Mouse (Mus musculus) brain, adult 2 months (tissue): ENCODE measurements at regions not wholly inside any gene's neighbourhood (a gene's known extent, or its start where the extent isn't known, plus 50 kb on each side); places are given as distances from the start of the nearest gene placed in this dataset.
A peak's percentile ranks its signal among the peaks of the same experiment; 100 is the strongest.
"Not testable (repeated sequence)": the region's sequence is repeated elsewhere in the genome, so short reads cannot be mapped to it uniquely, and the experiment has no call there.

Experiments used
- DNase-seq: peaks from one replicate; pipeline ENCODE4 v3.0.0; 2011; ENCODE audit warnings: low read depth, low spot score

DNA sequence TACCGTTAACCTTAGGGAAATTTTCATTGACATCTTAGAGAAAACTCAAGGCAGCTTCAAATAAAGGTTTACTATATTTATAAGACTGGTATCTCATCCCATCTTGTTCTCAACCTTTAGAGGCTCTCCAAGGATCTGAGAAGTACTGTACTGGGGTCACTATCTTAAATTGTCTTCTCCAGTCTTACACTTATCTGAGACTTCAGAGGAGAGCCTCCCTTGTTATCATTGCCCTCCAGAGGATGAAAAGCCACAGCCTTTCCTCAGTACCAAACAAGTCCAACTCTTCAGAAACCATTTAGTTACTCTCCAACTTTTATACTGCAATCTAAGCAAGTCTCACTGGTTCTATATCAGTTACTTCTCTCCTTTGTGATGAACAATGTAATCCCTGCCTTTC is 376.3 kb downstream of the Fbxo8 start:
- no peak for DNase-seq

DNA sequence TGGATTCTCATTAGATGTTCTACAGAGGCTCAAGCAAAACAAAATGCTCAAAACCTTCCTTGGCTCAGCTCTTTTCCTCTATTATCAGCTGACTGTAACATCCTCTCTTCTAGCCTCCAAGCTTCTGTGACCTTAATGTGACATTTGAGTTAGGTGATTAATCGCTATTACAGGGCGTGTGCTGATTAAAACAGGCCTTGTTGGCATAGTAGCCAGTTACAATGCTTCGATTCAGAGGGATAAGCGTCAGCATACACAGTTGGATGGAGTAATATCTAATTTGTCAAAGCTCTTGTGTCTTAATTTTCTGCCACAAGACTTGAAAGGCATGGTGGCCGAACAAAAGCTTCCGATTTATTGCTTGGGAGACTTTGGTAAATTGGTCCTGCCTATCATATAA is 378.2 kb downstream of the Fbxo8 start:
- DNase-seq = no peak

DNA sequence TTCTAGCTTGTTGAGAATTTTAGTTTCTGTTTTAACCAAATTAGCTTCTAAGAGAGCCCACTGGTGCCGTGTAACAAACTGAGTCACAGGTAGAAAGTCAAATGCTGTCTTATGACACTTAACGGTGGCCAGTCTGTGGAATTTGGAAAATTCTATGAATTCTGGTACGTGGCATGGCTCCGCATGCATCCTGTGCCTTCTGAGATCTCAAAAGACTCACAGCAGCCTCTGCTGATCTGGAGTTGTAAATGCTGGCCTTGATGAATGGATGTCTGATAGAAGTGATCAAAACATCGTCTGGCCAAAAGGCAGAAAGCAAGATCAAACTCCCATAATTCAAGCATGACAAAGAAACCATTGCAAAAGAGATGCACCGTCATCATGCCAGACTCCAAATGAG is 381.5 kb downstream of the Fbxo8 start:
- DNase-seq = no peak

- no peak for DNase-seq
Observed at GRCm38 (mm10) chr8:56962186-56962585, 358.6 kb upstream of the Hand2 start.

DNA sequence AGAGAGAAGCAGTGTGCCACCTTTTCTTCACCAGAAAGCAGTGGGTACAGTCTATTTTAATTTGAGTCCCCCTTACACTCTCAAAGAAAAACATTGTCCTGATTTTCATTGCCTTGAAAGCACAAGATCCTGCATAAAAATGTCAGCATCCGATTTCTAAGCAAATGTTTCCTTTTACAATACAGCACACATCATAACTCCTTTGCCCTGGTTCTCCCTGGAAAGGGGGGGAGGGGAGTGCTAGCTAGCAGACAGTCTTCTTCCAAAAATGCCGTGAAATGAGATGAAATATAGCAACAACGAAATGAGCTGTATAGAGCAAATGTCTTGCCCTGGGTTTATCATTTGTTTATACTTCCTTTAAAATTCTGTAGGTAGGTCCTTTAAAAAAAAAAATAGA is 350.5 kb upstream of the Hand2 start:
- no peak for DNase-seq

DNA sequence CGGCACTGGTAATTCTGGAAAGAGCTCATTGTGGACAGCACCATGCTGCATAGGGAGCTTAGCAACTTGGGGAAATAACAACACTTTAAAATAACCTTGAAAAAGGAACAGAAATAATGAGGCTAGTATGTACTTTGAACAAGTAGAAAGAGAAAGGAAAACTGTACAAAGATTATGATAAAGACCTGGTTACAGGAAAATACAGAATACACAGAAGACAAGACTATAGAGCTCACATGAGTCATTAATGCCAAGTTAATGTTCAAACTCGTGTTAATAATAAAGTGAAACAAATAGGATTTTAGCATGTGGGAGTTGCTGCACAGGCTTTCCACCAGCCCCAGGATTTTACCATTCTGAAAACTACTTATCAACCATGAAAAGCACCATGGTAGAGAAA is 341.8 kb upstream of the Hand2 start:
- DNase-seq = no peak

DNA sequence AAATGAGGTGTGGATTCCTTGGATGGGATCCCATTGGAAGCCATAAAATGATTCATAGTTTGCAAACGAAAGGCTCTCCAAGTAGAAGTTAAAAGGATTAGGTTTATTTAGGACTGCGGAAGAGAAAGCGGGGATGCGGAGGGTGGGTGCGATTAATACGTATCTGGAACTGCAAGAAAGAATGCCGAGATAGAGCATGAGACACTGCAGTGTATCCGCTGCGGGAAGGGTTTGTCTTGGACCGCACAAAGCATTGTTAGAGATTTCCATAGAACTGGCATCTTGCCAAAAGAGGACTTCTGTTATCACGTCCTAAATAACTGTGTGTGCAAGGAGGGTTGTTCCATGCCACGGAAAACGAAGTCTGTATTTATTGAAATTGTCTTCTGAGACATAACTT is 341.4 kb upstream of the Hand2 start:
- DNase-seq = peak; percentile 14

GRCm38 (mm10) chr8:57010318-57011024 is 310.3 kb upstream of the Hand2 start:
- no peak for DNase-seq

GRCm38 (mm10) chr8:57013813-57014320 is 306.9 kb upstream of the Hand2 start:
- peak; percentile 51 for DNase-seq

DNA sequence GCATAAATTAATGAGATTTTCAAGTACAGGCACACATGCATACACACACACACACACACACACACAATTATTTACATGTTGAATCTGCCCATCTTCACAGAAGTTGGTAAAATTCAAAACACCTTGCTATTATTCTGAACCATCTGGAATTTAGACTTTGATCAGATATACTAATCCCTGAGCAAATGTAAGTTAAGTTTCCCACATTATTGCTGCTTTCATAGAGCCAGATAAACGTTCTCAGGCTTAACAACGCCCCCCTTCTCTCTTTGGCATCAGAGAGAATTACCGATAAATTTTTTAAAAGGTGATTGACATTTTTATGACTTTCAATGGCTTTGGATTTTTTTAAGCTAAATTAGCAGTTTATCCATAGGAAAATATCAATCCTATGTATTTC is 304.5 kb upstream of the Hand2 start:
- no peak for DNase-seq

DNA sequence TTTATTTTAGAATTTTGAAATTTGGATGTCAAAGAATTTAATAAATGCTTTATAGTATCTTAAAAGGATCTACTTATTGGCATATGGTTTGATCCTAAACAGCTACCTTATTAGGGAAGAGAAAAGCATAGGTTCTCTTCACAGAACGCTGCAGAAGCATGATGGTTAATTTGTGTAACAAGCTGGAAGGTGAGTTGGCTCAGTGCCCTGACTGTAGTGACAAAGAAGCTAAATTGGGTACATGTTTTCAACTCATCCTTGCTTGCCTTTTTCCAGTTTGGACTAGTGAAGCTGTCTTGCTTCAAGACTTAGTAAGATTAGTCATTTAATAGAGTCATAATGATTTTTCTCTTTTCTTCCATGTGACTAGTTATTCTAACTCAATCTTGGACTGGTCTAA is 292.7 kb upstream of the Hand2 start:
- DNase-seq = peak; percentile 2

DNA sequence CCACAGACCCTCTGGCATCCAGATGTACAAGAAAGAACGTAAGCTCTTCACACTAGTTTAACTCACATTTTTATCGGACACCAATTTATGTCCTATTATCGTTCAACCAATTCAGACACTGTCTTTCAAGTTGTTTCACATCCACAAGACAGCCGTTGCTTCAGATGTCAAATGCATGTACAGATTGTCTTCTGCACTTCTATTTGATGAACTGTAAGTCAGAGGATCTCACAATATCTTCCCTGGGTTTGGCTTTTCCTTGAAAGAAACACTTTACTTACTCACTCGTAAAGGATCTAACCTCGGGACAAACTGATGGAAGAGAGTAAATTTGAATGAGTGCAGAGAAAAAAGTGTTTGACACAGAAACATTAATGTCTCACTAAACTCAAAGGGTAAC is 272.3 kb upstream of the Hand2 start:
- no peak for DNase-seq

GRCm38 (mm10) chr8:57048909-57049308 is 271.9 kb upstream of the Hand2 start:
- no peak for DNase-seq

GRCm38 (mm10) chr8:57052661-57053060 is 268.1 kb upstream of the Hand2 start:
- DNase-seq = no peak

DNA sequence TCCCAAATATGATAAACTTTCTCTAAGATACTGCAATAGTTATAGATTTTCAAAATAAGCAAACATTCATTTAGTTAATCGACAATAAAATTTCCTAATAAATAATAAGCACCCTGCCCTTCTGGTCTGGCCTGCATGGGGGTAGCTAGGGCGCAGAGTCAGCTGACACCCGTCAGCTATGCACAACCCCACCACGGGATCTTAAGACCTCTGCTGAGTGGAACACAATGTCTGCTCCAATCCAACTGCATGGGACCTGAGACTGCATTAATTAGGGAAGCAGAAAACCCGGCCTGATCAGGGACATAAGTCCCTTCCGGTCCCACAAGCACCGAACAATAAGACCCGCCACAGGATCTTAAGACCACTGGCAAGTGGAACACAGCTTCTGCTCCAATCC is 243.8 kb upstream of the Hand2 start:
- DNase-seq = no peak

DNA sequence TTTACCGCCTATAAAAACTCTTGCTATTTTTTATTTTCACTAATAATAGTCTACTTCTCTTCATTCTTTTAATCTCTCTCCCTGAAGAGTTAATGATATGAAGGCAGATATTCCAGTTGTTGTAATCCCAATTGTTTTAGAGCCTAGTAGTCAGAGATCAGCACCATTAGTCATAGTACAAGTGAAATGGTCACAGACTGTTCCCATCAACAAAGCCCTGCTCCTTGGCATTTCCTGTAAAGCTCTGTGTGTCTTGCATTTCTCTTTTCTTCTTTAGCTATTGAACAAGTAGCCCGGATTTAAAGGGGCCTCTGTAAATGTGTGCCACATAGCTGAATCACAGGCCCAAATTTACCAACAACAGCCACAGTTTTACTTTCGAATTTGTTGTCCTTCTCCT is 234.0 kb upstream of the Hand2 start:
- DNase-seq = no peak

GRCm38 (mm10) chr8:57092403-57092802 is 228.4 kb upstream of the Hand2 start:
- DNase-seq = no peak

DNA sequence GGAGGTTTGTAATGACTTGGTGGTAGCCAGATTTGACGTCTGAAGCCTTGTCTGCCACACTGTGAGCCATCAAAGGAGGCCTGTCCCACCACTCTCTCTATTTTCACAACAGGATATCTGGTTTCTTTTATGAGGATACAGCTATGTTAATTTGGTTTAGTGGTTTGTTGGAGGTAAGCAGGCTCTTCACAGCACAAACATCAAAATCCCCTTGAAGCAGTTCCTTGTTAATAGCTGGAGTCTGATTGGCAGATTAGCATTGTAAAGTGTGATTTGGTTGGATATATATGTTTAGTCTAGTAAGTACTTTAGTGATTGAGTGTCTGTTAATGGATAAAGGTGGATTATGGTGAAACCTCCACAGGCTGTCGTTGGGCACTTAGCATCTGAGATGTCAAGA is 225.6 kb upstream of the Hand2 start:
- no peak for DNase-seq

DNA sequence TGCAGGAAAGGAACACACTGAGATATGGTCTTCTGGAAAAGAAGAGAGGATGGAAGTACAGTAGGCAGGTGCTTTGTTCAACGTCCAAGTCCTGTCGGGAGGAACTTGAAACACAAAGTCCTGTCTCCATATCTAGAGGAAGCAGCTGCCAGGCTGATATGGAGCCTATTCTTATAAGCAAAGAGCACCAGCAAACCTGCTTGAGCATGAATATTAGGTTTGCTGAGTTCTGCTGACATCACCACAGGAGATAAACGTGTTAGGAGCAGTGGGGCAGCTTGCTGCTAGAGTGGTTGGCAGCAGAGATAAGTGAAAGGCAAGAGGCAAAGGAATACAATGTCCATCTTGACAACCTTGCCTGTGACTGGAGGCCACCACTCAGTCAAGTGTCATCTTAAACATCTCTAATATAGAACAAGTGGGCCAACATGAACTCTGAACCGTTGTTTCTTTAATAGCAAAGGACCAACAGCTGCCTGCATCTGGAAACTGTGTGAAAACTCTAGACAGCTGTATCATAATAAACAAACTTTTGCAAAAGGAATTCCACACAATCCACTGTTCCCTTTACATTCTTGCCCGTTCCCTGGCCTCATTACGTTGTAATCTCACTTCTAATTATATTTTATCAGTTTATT is 209.9 kb upstream of the Hand2 start:
- not testable (repeated sequence) for DNase-seq

GRCm38 (mm10) chr8:57111403-57111771 is 209.4 kb upstream of the Hand2 start:
- DNase-seq = no peak

GRCm38 (mm10) chr8:57113915-57114314 is 206.9 kb upstream of the Hand2 start:
- DNase-seq = no peak

- DNase-seq = peak; percentile 16
Observed at GRCm38 (mm10) chr8:57115303-57115702, 205.5 kb upstream of the Hand2 start.

GRCm38 (mm10) chr8:57134041-57134440 is 186.7 kb upstream of the Hand2 start:
- peak; percentile 4 for DNase-seq
